Mouse (Mus musculus) midbrain, embryonic 10.5 days (tissue): ENCODE results near the gene Ahsg. TPM values are rescaled to one million over a fixed set of nuclear protein-coding genes. Genes with fewer than 3 reads are reported as not detected.
"Not testable (repeated sequence)": the region's sequence is repeated elsewhere in the genome, so short reads cannot be mapped to it uniquely, and the experiment has no call there.

Experiments used
- DNase-seq: peaks from one replicate; pipeline ENCODE4 v3.0.0-alpha.2; 2017; ENCODE audit warnings: low spot score
- H3K27ac ChIP-seq: fragments of 300-500 bp; sonication (generic); replicated peaks from 2 replicates; pipeline ENCODE4 v1.5.1; 2016; ENCODE audit warnings: mild to moderate bottlenecking
- H3K27me3 ChIP-seq: fragments of 300-500 bp; sonication (generic); 2 replicates; pipeline ENCODE4 v1.6.1; 2016; ENCODE audit warnings: low read depth, mild to moderate bottlenecking; ENCODE audit not compliant: poor library complexity, severe bottlenecking
- H3K36me3 ChIP-seq: fragments of 300-500 bp; sonication (generic); 2 replicates; pipeline ENCODE4 v1.6.1; 2016; ENCODE audit warnings: mild to moderate bottlenecking, moderate library complexity
- H3K4me1 ChIP-seq: fragments of 300-500 bp; sonication (generic); 2 replicates; pipeline ENCODE4 v1.6.1; 2016
- H3K4me3 ChIP-seq: fragments of 300-500 bp; sonication (generic); 2 replicates; pipeline ENCODE4 v1.5.1; 2016; ENCODE audit warnings: mild to moderate bottlenecking, moderate library complexity
- H3K9me3 ChIP-seq: fragments of 300-500 bp; sonication (generic); replicated peaks from 2 replicates; pipeline ENCODE4 v1.6.1; 2016; ENCODE audit warnings: mild to moderate bottlenecking
- WGBS: fragments of 180-500 bp; shearing (Covaris S2); methylation state at CpG from one replicate; pipeline ENCODE4 v1.1.7; 2016; 5-methylcytosine and 5-hydroxymethylcytosine counted together
- polyA plus RNA-seq: library from polyadenylated mRNA; unstranded; fragments of >200 nt; fragmentation: Nextera tagmentation; extraction: Ambion mirVana; gene quantifications from 2 replicates; pipeline ENCODE4 v1.2.1, GENCODE M21; 2016

Ahsg gene
- polyA plus RNA-seq, 1 experiment from 2014 or later: not detected

GRCm38 (mm10) chr16:22922433-22922832 lies 31.4 kb downstream of the Ahsg start:
- WGBS: 87% methylated on average over 4 of the region's 4 CpGs
- DNase-seq: no peak
- H3K27me3 ChIP-seq: no peaks in the 10 kb centered on the region

GRCm38 (mm10) chr16:22929575-22929974 lies 38.5 kb downstream of the Ahsg start:
- Histone ChIP-seq H3K27me3 (no peaks in the 10 kb centered on the region), H3K9me3 (no peaks in the 10 kb centered on the region), H3K36me3 (no peaks in the 10 kb centered on the region), H3K27ac (no peak overlapping the region), H3K4me1 (no peaks in the 10 kb centered on the region), H3K4me3 (no peak overlapping the region)
- no peak for DNase-seq
- 77% methylated on average over 6 of the region's 6 CpGs for WGBS

More at GRCm38 (mm10) chr16:22922433-22922832, 31.4 kb downstream of the Ahsg start:
- H3K36me3 ChIP-seq: no peaks in the 10 kb centered on the region
- H3K27ac ChIP-seq: no peak overlapping the region
- H3K4me3 ChIP-seq: no peak overlapping the region
- H3K4me1 ChIP-seq: no peaks in the 10 kb centered on the region
- no peaks in the 10 kb centered on the region for H3K9me3 ChIP-seq

DNA sequence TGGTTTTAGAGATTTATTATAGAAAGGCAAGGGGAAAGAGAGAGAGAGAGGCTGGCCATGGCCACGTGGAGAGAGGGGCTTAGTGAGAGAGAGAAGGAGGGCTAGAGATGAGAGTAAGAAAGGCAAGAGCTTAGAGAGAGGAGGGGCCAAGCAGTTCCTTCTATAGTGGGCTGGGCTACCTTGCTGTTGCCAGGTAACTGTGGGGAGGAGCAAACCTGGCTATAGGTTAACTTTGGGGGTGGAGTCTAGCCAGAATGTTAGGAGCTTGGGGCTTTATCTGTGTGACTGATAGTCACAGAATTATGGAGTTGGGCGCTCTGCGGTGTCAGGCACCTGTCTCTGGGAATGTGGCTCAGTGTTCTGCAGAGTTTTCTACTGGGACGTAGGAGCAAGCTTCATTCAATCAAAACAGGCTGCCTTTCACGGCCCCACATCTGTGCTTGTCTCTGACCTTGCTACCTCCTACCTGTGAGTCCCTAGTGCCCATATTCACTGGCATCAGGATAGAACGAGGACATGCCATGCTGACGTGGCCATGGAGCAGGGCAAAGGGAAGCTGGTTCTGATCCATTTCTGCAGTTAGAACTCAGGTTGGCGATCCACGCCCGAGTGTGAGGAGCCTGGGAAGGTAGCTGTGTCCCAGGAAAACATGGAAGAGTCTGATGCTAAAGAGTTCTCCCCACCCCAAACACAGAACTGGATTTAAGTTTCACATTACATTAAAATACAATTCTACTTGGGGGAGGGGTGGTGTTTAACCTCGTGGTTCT lies 40.5 kb downstream of the Ahsg start:
- Histone ChIP-seq H3K4me1 (no peaks in the 10 kb centered on the region), H3K9me3 (no peaks in the 10 kb centered on the region), H3K27me3 (no peaks in the 10 kb centered on the region), H3K4me3 (no peak overlapping the region), H3K27ac (no peak overlapping the region), H3K36me3 (no peaks in the 10 kb centered on the region)
- WGBS: 88% methylated on average over 11 of the region's 11 CpGs
- no peak for DNase-seq

DNA sequence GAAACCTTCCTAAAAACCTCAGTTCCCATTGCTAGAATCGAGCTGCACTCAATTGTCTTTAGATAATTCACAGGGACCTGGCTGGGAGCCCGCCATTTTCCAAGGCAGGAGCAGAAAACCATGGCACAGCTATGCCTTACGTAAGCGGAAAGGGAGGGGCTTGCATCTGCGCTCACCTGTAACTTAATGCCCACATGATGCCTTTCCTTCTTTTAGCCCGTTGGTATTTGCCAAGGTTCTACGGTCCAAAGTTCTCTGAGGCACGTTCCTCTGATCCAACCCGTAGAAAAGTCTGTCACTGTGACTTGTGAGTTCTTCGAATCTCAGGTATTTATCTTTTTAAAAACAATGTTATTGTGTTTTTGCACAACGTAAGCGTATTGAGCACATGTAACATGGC lies 46.6 kb downstream of the Ahsg start:
- DNase-seq: no peak
- no peaks in the 10 kb centered on the region for H3K4me1 ChIP-seq
- 0 out of 2 replicates have a peak, but pooled peaks cover 3% of the 10 kb centered on the region for H3K9me3 ChIP-seq
- H3K27ac ChIP-seq: no peak overlapping the region
- H3K36me3 ChIP-seq: no peaks in the 10 kb centered on the region
- WGBS: 92% methylated on average over 12 of the region's 12 CpGs
- no peaks in the 10 kb centered on the region for H3K27me3 ChIP-seq
- H3K4me3 ChIP-seq: no peak overlapping the region

DNA sequence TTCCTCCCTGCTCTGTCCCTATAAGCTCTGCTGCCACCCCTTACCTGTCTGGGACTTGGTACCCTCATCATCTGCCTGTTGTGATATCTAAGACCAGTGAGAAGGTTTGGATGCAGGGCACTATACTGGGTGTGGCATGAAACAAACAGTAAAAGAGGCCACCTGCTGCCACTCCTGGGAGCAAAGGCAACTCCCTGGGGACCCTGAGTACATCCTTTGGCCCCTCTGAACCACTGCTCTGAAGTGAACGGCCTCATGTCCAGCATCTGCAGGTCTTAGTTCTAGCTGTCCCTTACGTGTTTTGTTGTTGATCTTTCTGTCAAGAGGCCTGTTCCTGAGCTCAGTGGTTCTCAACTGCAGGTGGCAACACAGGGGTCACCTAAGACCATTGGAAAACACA lies 47.5 kb downstream of the Ahsg start:
- 0 out of 2 replicates have a peak, but pooled peaks cover 3% of the 10 kb centered on the region for H3K9me3 ChIP-seq

DNA sequence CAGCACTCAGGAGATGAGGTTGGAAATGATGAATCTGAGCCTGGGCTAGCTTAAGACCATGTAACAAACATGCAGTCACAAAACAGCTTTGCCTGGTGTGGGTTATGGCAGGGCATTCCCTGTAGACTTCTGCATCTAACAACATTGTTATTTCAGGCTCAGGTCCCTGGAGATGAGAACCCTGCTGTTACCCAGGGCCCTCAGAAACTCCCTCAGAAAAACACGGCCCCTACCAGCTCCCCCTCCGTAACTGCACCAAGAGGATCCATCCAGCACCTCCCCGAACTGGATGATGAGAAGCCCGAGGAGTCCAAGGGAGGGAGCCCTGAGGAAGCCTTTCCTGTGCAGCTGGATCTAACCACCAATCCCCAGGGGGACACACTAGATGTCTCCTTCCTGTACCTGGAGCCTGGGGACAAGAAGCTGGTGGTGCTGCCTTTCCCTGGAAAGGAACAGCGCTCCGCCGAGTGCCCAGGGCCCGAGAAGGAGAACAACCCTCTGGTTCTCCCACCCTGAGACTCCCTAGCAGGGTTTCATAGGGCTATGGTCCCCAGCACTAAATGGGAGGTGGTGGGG lies 48.1 kb downstream of the Ahsg start:
- H3K4me1 ChIP-seq: no peaks in the 10 kb centered on the region
- no peak overlapping the region for H3K27ac ChIP-seq
- H3K4me3 ChIP-seq: no peak overlapping the region
- 83% methylated on average over 8 of the region's 8 CpGs for WGBS
- H3K9me3 ChIP-seq: 0 out of 2 replicates have a peak, but pooled peaks cover 3% of the 10 kb centered on the region
- no peaks in the 10 kb centered on the region for H3K36me3 ChIP-seq
- DNase-seq: no peak
- H3K27me3 ChIP-seq: no peaks in the 10 kb centered on the region

More for the DNA sequence above, 47.5 kb downstream of the Ahsg start:
- Histone ChIP-seq H3K27me3 (no peaks in the 10 kb centered on the region), H3K4me3 (no peak overlapping the region), H3K36me3 (no peaks in the 10 kb centered on the region), H3K4me1 (no peaks in the 10 kb centered on the region), H3K27ac (no peak overlapping the region)
- no peak for DNase-seq
- 83% methylated on average over 2 of the region's 2 CpGs for WGBS

GRCm38 (mm10) chr16:22941825-22942476 lies 50.9 kb downstream of the Ahsg start:
- not testable (repeated sequence) for H3K9me3 ChIP-seq, H3K4me3 ChIP-seq, H3K4me1 ChIP-seq, H3K27ac ChIP-seq, H3K36me3 ChIP-seq, H3K27me3 ChIP-seq, DNase-seq

DNA sequence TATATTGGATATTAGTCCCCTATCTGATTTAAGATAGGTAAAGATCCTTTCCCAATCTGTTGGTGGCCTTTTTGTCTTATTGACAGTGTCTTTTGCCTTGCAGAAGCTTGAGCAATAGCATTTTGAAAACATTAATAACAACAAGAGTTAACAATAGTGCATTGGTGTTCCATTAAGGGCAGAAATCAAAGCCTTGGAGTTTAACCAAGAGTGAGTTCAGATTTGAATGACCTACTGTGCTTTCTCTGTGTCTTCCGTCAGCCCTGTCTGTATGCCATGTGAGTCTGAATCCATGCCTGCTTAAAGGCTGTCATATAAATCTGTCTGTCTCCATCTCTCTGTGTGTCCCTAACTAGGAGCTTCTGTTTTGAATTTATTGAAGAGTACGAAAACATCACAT lies 56.3 kb downstream of the Ahsg start:
- 86% methylated on average over 2 of the region's 2 CpGs for WGBS
- no peak overlapping the region for H3K4me3 ChIP-seq
- H3K36me3 ChIP-seq: no peaks in the 10 kb centered on the region
- no peaks in the 10 kb centered on the region for H3K27me3 ChIP-seq
- H3K9me3 ChIP-seq: no peaks in the 10 kb centered on the region
- no peaks in the 10 kb centered on the region for H3K4me1 ChIP-seq
- no peak overlapping the region for H3K27ac ChIP-seq
- no peak for DNase-seq

Other genes starting within 250 kb of the Ahsg start
- 0.07 and 0.10 TPM in 2 replicates for gene Dgkg, start 234.1 kb upstream of the Ahsg start, polyA plus RNA-seq
- gene Crygs, start 79.7 kb upstream of the Ahsg start, polyA plus RNA-seq: 0.16 and 0.22 TPM in 2 replicates
- 34.8 and 39.1 TPM in 2 replicates for gene Tbccd1, start 33.6 kb upstream of the Ahsg start, polyA plus RNA-seq
- 86.7 and 100 TPM in 2 replicates for gene Dnajb11, start 33.4 kb upstream of the Ahsg start, polyA plus RNA-seq
- gene Fetub, start 27.1 kb downstream of the Ahsg start, polyA plus RNA-seq: not detected in 2 replicates
- 0.09 and 0.12 TPM in 2 replicates for gene Hrg, start 59.8 kb downstream of the Ahsg start, polyA plus RNA-seq
- not detected in 2 replicates for gene Kng2, start 138.2 kb downstream of the Ahsg start, polyA plus RNA-seq
- not detected in 2 replicates for gene Kng1, start 166.6 kb downstream of the Ahsg start, polyA plus RNA-seq
- 154 and 155 TPM in 2 replicates for gene Eif4a2, start 216.2 kb downstream of the Ahsg start, polyA plus RNA-seq
- gene Rfc4, start 236.5 kb downstream of the Ahsg start, polyA plus RNA-seq: 238 and 272 TPM in 2 replicates